Mouse (Mus musculus): ENCODE results near the gene Gab1. TPM values are rescaled to one million over a fixed set of nuclear protein-coding genes. Genes with fewer than 3 reads are reported as not detected.

Gab1 gene
- polyA plus RNA-seq, 1 experiment = 19.7 TPM

DNA sequence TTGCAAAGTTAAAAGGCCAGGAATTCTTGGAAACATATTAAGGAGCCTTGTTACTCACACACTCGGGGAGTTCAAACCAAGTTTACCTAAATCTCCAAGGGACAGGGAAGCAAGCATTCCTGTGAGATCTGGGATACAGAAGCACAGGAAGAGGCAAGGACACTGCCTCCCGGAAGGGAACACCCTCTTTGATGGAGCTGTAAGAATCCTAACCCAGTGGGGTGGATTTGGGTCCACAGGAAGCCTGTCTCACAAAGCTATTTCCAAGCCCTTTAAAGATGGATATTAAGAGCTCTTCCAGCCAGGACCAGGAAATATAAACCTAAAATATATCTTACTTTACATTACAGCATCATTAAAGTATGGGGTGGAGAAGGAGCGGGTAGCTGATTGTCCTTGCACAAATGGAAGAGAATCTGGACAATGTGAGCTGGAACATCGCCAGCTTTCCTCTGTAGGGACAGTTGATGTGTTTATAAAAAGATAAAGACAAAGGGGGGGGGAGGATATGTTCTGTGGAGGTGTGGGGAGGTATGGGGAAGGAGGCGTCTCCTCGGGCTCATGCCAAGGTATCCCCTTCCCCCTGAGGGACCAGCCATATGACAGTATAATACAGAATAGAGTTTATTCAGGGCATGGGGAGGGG is 28.1 kb upstream of the Gab1 start:
- Histone ChIP-seq H3K4me1 (ENCODE audit: control insufficient read depth, insufficient read depth, low read length) (peaks cover 16% of the 10 kb centered on the region), H3K4me3 (ENCODE audit: insufficient read depth, low read length) (no peak overlapping the region), H3K27ac (ENCODE audit: insufficient read depth, low read depth, low read length) (no peak overlapping the region)
- no peak for TF ChIP-seq POLR2A (IDR thresholded peaks at IDR 0.05; ENCODE audit: borderline replicate concordance, low read depth, low read length)

DNA sequence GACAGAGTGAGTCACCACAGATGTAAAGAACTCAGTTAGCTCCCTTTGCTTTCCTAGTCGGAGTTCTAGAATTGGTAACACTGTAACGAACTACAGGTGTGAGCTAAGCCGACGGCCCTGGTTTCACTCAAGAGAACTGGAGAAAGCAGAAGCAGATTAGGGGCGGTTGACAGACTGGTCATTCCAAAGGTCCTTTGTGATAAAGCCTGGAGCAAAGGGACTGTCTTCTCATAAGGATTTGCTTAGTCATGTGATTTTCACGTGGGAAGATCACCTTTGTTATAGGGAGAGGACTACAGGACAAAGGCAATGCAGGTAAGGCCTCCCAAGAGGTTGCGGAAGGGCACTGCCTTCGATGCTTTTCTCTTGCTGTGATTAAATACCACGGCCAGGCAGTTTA is 22.0 kb upstream of the Gab1 start:
- TF ChIP-seq POLR2A (IDR thresholded peaks at IDR 0.05; ENCODE audit: borderline replicate concordance, low read depth, low read length) = no peak
- no peak for TF ChIP-seq CTCF (IDR thresholded peaks at IDR 0.05; ENCODE audit: low read depth, low read length)
- Histone ChIP-seq H3K27ac (ENCODE audit: insufficient read depth, low read depth, low read length) (no peak overlapping the region), H3K4me1 (ENCODE audit: control insufficient read depth, insufficient read depth, low read length) (peaks cover 4% of the 10 kb centered on the region), H3K4me3 (ENCODE audit: insufficient read depth, low read length) (no peak overlapping the region)

DNA sequence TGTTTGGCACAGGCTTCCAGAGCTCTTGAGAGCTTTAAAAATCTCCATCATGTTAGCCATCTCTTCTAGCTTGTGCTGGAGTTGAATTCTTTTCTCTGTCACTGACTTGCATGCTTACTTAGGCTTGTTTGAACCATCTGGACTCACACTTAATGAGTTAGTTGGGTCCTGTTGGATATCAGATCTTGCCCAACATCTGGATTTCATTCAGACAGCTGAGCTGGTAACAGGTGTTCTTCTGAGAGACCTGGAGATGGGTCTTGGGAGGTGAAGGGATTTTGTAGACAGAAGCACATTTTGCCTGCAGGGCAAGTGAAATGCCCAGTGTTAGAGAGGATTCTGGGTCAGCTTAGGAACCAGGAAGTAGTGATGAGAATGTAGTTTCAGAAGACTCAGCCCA is 19.0 kb upstream of the Gab1 start:
- Histone ChIP-seq H3K4me1 (ENCODE audit: control insufficient read depth, insufficient read depth, low read length) (peaks cover 4% of the 10 kb centered on the region), H3K4me3 (ENCODE audit: insufficient read depth, low read length) (no peak overlapping the region), H3K27ac (ENCODE audit: insufficient read depth, low read depth, low read length) (no peak overlapping the region)
- TF ChIP-seq POLR2A (IDR thresholded peaks at IDR 0.05; ENCODE audit: borderline replicate concordance, low read depth, low read length) = no peak
- TF ChIP-seq CTCF (IDR thresholded peaks at IDR 0.05; ENCODE audit: low read depth, low read length) = no peak

DNA sequence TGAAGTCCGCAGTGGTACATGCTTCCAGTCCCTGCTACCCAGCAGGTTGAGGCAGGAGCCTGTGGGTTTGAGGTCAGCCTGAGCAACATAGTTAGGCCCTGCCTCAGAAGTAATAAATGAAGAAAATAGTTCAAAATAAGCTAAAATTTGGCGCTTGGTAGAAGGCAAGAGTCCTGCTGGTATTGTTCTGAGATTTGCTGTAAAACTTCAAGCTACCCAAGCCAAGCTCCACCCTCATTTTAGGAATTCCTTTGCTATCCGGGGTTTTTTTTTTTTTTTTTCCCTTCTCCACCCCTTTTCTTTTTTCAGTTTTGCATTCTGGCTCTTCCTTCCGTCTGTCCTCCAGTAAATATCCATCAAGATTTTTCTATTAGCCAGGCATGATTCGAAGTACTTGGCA is 15.7 kb upstream of the Gab1 start:
- H3K4me1 ChIP-seq (ENCODE audit: control insufficient read depth, insufficient read depth, low read length) = peaks cover 4% of the 10 kb centered on the region
- no peak overlapping the region for H3K27ac ChIP-seq (ENCODE audit: insufficient read depth, low read depth, low read length)
- TF ChIP-seq CTCF (IDR thresholded peaks at IDR 0.05; ENCODE audit: low read depth, low read length) (no peak), POLR2A (IDR thresholded peaks at IDR 0.05; ENCODE audit: borderline replicate concordance, low read depth, low read length) (no peak)
- no peak overlapping the region for H3K4me3 ChIP-seq (ENCODE audit: insufficient read depth, low read length)

DNA sequence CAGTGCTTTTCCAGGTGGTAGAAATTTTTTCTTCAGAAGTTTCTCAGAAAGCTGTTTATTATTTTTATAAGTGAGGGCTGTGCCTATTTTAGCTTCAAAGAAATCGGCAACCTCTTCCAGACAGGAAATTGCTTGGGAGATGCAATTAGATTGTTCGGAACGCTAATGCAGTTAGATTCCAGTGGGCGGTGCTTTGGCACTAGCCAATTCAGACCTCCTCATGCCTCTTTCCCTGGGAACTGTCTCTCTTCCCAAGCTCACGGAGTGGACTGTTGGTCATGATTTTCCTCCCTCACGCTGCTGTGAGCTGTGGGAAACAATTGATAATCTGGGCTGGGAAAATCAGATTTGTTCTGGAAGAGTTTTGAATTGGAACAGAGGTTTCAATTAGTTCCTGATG is 15.1 kb upstream of the Gab1 start:
- H3K4me3 ChIP-seq (ENCODE audit: insufficient read depth, low read length) = no peak overlapping the region

DNA sequence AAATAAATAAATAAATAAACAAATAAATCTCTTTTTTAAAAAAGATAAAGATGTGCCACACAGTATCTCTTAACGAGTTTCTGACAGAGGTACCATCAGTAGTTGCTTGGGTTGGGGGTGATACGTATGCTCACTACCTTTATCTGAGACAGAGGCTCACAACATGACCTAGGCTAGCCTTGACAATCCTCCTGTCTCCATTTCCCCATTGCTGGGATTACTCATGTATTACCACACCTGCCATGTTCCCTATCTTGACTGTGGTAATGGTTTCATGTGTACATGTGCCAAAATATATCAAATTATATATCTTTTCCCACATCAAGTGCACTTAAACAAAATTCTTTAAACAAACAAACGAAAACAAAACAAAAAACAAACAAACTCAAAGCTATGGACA is 14.2 kb upstream of the Gab1 start:
- peaks cover 4% of the 10 kb centered on the region for H3K4me1 ChIP-seq (ENCODE audit: control insufficient read depth, insufficient read depth, low read length)
- TF ChIP-seq CTCF (IDR thresholded peaks at IDR 0.05; ENCODE audit: low read depth, low read length) (no peak), POLR2A (IDR thresholded peaks at IDR 0.05; ENCODE audit: borderline replicate concordance, low read depth, low read length) (no peak)
- no peak overlapping the region for H3K27ac ChIP-seq (ENCODE audit: insufficient read depth, low read depth, low read length)
- H3K4me3 ChIP-seq (ENCODE audit: insufficient read depth, low read length) = no peak overlapping the region

More for the DNA sequence above, 15.1 kb upstream of the Gab1 start:
- Histone ChIP-seq H3K27ac (ENCODE audit: insufficient read depth, low read depth, low read length) (no peak overlapping the region), H3K4me1 (ENCODE audit: control insufficient read depth, insufficient read depth, low read length) (peaks cover 6% of the 10 kb centered on the region)
- TF ChIP-seq CTCF (IDR thresholded peaks at IDR 0.05; ENCODE audit: low read depth, low read length) (no peak), POLR2A (IDR thresholded peaks at IDR 0.05; ENCODE audit: borderline replicate concordance, low read depth, low read length) (no peak)

DNA sequence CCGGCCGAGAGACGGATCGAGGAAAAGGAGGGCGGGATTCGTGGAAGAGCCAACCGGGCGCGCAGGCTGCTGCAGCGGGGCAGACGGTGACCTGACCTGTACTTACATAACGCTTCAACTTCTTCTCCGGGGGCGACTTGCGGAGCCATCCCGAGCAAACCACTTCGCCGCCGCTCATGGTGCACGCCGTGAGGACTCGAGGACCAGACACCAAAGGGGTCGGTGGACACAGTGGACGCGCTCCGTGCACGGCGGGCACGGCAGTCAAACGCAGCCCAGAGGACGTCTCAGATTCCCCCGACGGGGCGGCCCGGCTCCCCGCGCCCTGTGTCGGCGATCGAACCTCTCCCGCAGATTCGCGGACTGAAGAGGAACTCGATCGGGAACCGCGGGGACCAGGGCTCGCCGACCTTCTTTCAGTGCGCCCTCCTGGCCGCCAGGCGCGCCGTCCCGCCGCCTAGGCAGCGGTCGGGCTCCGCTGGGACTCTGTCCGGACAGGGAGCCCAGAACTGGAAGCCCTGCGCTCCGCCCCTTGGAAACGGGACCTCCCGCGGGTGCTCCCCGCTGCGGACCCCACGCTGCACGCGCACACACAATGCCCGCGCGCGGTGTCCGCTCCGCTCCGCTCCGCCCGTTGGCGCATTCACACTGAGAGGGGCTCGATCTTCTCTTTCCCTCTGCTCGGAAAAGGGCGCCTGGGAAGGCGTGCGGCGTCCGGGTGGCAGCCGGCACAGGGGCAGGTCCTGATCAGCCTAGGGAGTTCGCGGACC is 708 bp downstream of the Gab1 start:
- Histone ChIP-seq H3K4me3 (ENCODE audit: insufficient read depth, low read length) (peak overlapping the region; percentile 89), H3K4me1 (ENCODE audit: control insufficient read depth, insufficient read depth, low read length) (peaks cover 5% of the 10 kb centered on the region; the same call in 1 of the 2 replicates), H3K27ac (ENCODE audit: insufficient read depth, low read depth, low read length) (peak overlapping the region; percentile 70)
- TF ChIP-seq CTCF (IDR thresholded peaks at IDR 0.05; ENCODE audit: low read depth, low read length) (no peak), POLR2A (IDR thresholded peaks at IDR 0.05; ENCODE audit: borderline replicate concordance, low read depth, low read length) (no peak)

DNA sequence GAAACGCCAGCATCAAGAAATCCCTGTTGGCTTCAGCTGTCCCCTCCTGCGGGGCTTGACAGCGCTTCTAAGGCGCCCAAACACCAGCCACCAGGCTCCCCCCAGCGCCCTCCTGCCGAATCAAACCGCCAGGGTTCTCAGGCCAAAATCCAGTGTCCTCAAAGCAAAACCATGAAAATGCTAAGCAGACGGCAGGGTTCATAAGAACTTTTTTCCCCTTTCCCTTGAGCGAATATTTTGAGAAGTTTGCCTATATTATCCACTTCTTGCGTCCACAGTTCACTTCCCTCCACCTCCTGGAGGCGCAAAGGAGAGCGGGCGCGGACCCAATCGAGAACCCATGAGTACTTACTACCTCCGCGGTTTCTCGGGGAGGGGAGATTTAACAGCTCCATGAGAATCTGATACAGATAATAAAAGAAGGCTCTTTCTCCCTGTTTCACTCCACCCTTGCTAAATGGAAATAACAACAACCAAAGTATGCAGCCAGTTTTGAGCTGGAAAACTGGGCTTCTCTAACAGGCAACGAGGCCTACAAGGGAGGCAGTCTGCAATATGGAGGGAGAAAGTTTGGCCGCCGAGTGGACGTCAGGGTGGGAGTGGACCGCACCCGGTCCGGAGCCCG is 1.4 kb downstream of the Gab1 start:
- Histone ChIP-seq H3K4me1 (ENCODE audit: control insufficient read depth, insufficient read depth, low read length) (peaks cover 6% of the 10 kb centered on the region), H3K4me3 (ENCODE audit: insufficient read depth, low read length) (peak overlapping the region; percentile 89), H3K27ac (ENCODE audit: insufficient read depth, low read depth, low read length) (no peak overlapping the region)
- TF ChIP-seq POLR2A (IDR thresholded peaks at IDR 0.05; ENCODE audit: borderline replicate concordance, low read depth, low read length) = no peak
- TF ChIP-seq CTCF (IDR thresholded peaks at IDR 0.05; ENCODE audit: low read depth, low read length) = no peak

DNA sequence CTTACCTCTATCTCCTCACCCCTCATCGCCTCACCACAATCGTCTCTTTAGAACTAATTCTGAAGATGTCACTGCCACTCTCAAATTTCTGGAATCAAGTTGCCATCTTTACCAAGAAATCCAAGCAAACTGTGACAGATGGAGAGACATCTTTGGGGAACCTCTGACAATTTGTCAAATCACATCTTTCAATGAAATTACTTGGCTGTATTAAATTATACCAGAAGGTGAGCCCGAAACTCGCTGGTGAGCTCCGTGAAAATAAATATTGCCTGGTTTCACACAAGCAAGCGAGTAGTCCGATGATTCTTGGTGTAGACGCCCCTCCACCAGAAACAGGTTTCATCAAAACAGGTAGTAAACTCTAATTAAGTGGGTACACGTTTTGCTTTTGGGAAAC is 2.2 kb downstream of the Gab1 start:
- H3K4me1 ChIP-seq (ENCODE audit: control insufficient read depth, insufficient read depth, low read length) = peaks cover 6% of the 10 kb centered on the region
- H3K4me3 ChIP-seq (ENCODE audit: insufficient read depth, low read length) = peak overlapping the region; percentile 89; the same call in 1 of the 2 replicates
- TF ChIP-seq CTCF (IDR thresholded peaks at IDR 0.05; ENCODE audit: low read depth, low read length) = no peak
- TF ChIP-seq POLR2A (IDR thresholded peaks at IDR 0.05; ENCODE audit: borderline replicate concordance, low read depth, low read length) = no peak
- no peak overlapping the region for H3K27ac ChIP-seq (ENCODE audit: insufficient read depth, low read depth, low read length)

DNA sequence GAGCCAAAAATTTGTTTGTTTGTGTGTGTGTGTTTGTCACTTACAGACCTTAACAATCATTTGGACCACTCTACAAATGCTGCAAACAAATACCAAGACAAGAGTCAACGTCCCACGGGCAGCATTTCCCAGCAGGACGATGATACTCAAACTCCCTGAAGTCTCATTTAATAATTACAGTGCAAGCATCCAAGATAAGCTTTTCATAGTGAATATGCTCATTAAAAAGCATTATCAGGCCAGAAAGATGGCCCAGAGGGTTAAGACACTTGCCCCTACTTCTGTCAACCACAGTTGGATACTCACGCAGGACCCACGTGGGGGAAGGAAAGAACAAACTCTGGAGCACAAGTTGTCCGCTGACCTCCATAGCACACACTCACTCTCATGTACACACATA is 4.8 kb downstream of the Gab1 start:
- TF ChIP-seq POLR2A (IDR thresholded peaks at IDR 0.05; ENCODE audit: borderline replicate concordance, low read depth, low read length) (no peak), CTCF (IDR thresholded peaks at IDR 0.05; ENCODE audit: low read depth, low read length) (no peak)
- H3K4me3 ChIP-seq (ENCODE audit: insufficient read depth, low read length) = no peak overlapping the region
- no peak overlapping the region for H3K27ac ChIP-seq (ENCODE audit: insufficient read depth, low read depth, low read length)
- H3K4me1 ChIP-seq (ENCODE audit: control insufficient read depth, insufficient read depth, low read length) = peaks cover 4% of the 10 kb centered on the region

Measured in bone marrow macrophage, adult 2 months (primary cell).